Mouse (Mus musculus) brain, embryonic 14.5 days (tissue): Measurements from ENCODE around the gene Dennd4c.

Experiments
- CTCF ChIP-seq: fragments of 200-500 bp; IDR thresholded peaks from 2 replicates; pipeline ENCODE4 v1.5.1; 2012; ENCODE audit warnings: inconsistent platforms, mild to moderate bottlenecking, moderate library complexity, borderline replicate concordance; ENCODE audit not compliant: insufficient read depth, insufficient read length; ENCODE audit errors: extremely low read depth
- POLR2A ChIP-seq: fragments of 200-500 bp; IDR thresholded peaks from 2 replicates; pipeline ENCODE4 v1.6.1; 2012; ENCODE audit warnings: mild to moderate bottlenecking, inconsistent platforms, borderline replicate concordance; ENCODE audit not compliant: poor library complexity, insufficient read depth, insufficient read length, severe bottlenecking; ENCODE audit errors: extremely low read depth

- TF ChIP-seq CTCF (no peak), POLR2A (no peak)
Measured at GRCm38 (mm10) chr4:86726141-86726540, 22.2 kb upstream of the Dennd4c start.
